Mouse (Mus musculus) midbrain, embryonic 15.5 days (tissue): ENCODE results near the gene Dmbx1. TPM values are rescaled to one million over a fixed set of nuclear protein-coding genes. Genes with fewer than 3 reads are reported as not detected.

ENCODE experiments used
- ATAC-seq: fragments of 200-750 bp; cut with Nextera tagmentation; replicated peaks from 2 replicates; pipeline ENCODE4 v1.8.0; 2017; ENCODE audit warnings: moderate TSS enrichment
- H3K27ac ChIP-seq: fragments of 300-500 bp; sonication (generic); 2 replicates; pipeline ENCODE4 v1.5.1; 2015; ENCODE audit warnings: mild to moderate bottlenecking, inconsistent platforms
- H3K27me3 ChIP-seq: fragments of 300-500 bp; sonication (generic); replicated peaks from 2 replicates; pipeline ENCODE4 v1.6.1; 2015; ENCODE audit warnings: inconsistent platforms
- H3K36me3 ChIP-seq: fragments of 300-500 bp; sonication (generic); replicated peaks from 2 replicates; pipeline ENCODE4 v1.6.1; 2015; ENCODE audit warnings: inconsistent platforms
- H3K4me1 ChIP-seq: fragments of 300-500 bp; sonication (generic); 2 replicates; pipeline ENCODE4 v1.6.1; 2015; ENCODE audit warnings: inconsistent platforms
- H3K4me2 ChIP-seq: fragments of 300-500 bp; sonication (generic); 2 replicates; pipeline ENCODE4 v1.6.1; 2015; ENCODE audit warnings: inconsistent platforms, mild to moderate bottlenecking, moderate library complexity
- H3K4me3 ChIP-seq: fragments of 300-500 bp; sonication (generic); 2 replicates; pipeline ENCODE4 v1.5.1; 2015; ENCODE audit warnings: mild to moderate bottlenecking, inconsistent platforms
- H3K9ac ChIP-seq: fragments of 300-500 bp; sonication (generic); 2 replicates; pipeline ENCODE4 v1.6.1; 2015; ENCODE audit warnings: mild to moderate bottlenecking, inconsistent platforms
- H3K9me3 ChIP-seq: fragments of 300-500 bp; sonication (generic); 2 replicates; pipeline ENCODE4 v1.6.1; 2016; ENCODE audit warnings: inconsistent platforms
- WGBS: fragments of 180-500 bp; shearing (Covaris S2); methylation state at CpG from one replicate; pipeline ENCODE4 v1.1.7; 2015; ENCODE audit warnings: mixed read lengths; 5-methylcytosine and 5-hydroxymethylcytosine counted together
- polyA plus RNA-seq: library from polyadenylated mRNA; unstranded; fragments of >200 nt; fragmentation: Nextera tagmentation; extraction: Ambion mirVana; gene quantifications from 2 replicates; pipeline ENCODE4 v1.2.1, GENCODE M21; 2015

Dmbx1 gene
- polyA plus RNA-seq, 1 experiment from 2014 or later: 12.7 TPM

DNA sequence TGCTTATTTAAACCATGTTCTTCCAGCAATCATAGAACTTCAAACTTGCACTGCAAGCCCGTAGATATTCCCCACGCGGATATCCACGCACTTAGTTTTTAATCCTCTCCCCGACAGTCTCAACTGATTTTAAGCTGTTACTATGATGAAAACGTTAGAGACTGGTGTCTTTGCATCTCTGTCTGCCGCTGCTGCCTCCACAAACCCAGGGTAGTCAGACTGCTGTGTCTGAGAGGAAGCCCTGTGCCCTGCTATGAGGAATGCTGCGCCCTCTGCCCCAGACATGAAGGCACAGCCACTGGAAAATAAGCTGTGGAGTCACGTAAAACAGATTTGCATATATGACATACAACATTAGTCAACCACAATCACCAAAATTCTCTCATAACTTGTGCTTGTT is 60.9 kb downstream of the Dmbx1 start:
- H3K9ac ChIP-seq: 0 out of 2 replicates have a peak overlapping the region, but pooled peaks have one; percentile 4
- H3K4me3 ChIP-seq: no peak overlapping the region
- peaks cover 51% of the 10 kb centered on the region for H3K4me1 ChIP-seq
- no peaks in the 10 kb centered on the region; the same call in 1 of the 2 replicates for H3K27me3 ChIP-seq
- ATAC-seq: no peak
- H3K9me3 ChIP-seq: no peaks in the 10 kb centered on the region
- 16% methylated on average over 9 of the region's 9 CpGs for WGBS
- peak overlapping the region; percentile 35; the same call in 1 of the 2 replicates for H3K4me2 ChIP-seq
- peak overlapping the region; percentile 74; the same call in 1 of the 2 replicates for H3K27ac ChIP-seq
- no peaks in the 10 kb centered on the region for H3K36me3 ChIP-seq

GRCm38 (mm10) chr4:115878216-115878678 is 61.5 kb downstream of the Dmbx1 start:
- no peaks in the 10 kb centered on the region for H3K36me3 ChIP-seq
- H3K4me1 ChIP-seq: peaks cover 51% of the 10 kb centered on the region
- peak; percentile 46 for ATAC-seq
- 2% methylated on average over 11 of the region's 11 CpGs for WGBS
- H3K27ac ChIP-seq: peak overlapping the region; percentile 74
- no peak overlapping the region for H3K4me3 ChIP-seq
- no peaks in the 10 kb centered on the region; the same call in 1 of the 2 replicates for H3K27me3 ChIP-seq
- H3K9me3 ChIP-seq: no peaks in the 10 kb centered on the region
- H3K4me2 ChIP-seq: peak overlapping the region; percentile 35
- 0 out of 2 replicates have a peak overlapping the region, but pooled peaks have one; percentile 4 for H3K9ac ChIP-seq

- Histone ChIP-seq H3K4me3 (no peak overlapping the region), H3K27ac (no peak overlapping the region), H3K9me3 (no peaks in the 10 kb centered on the region), H3K36me3 (no peaks in the 10 kb centered on the region), H3K4me1 (peaks cover 32% of the 10 kb centered on the region), H3K9ac (no peak overlapping the region), H3K27me3 (no peaks in the 10 kb centered on the region; the same call in 1 of the 2 replicates), H3K4me2 (no peak overlapping the region)
- 85% methylated on average over 3 of the region's 3 CpGs for WGBS
- no peak for ATAC-seq
Observed at GRCm38 (mm10) chr4:115873231-115873630, 66.5 kb downstream of the Dmbx1 start.

- WGBS: 13% methylated on average over 16 of the region's 16 CpGs
- H3K4me3 ChIP-seq: no peak overlapping the region
- H3K27me3 ChIP-seq: no peaks in the 10 kb centered on the region
- no peaks in the 10 kb centered on the region for H3K9me3 ChIP-seq
- peak overlapping the region; percentile 64 for H3K27ac ChIP-seq
- no peak overlapping the region for H3K9ac ChIP-seq
- no peaks in the 10 kb centered on the region for H3K36me3 ChIP-seq
- ATAC-seq: peak; percentile 68
- peaks cover 22% of the 10 kb centered on the region for H3K4me1 ChIP-seq
- no peak overlapping the region for H3K4me2 ChIP-seq
Observed at GRCm38 (mm10) chr4:115869512-115870210, 70.1 kb downstream of the Dmbx1 start.

Other genes with a start within 250 kb of the Dmbx1 start
- gene Efcab14, start 202.2 kb downstream of the Dmbx1 start, polyA plus RNA-seq: 16.3 and 17.5 TPM in 2 replicates
- 0.58 and 0.66 TPM in 2 replicates for gene Tex38, start 158.9 kb downstream of the Dmbx1 start, polyA plus RNA-seq
- 35.2 and 42.8 TPM in 2 replicates for gene Atpaf1, start 155.1 kb downstream of the Dmbx1 start, polyA plus RNA-seq
- 5.6 and 6.5 TPM in 2 replicates for gene Mob3c, start 111.8 kb downstream of the Dmbx1 start, polyA plus RNA-seq
- 25.9 and 27.5 TPM in 2 replicates for gene Mknk1, start 100.7 kb downstream of the Dmbx1 start, polyA plus RNA-seq
- 0.17 TPM in 1 of 2 replicates, not detected in the other for gene Kncn, start 55.5 kb downstream of the Dmbx1 start, polyA plus RNA-seq
- gene 6430628N08Rik, start 49.3 kb downstream of the Dmbx1 start, polyA plus RNA-seq: 0.27 and 0.28 TPM in 2 replicates
- gene Faah, start 78.0 kb upstream of the Dmbx1 start, polyA plus RNA-seq: 26.3 and 26.7 TPM in 2 replicates
- 12.3 and 13.5 TPM in 2 replicates for gene Nsun4, start 114.0 kb upstream of the Dmbx1 start, polyA plus RNA-seq
- 406 and 430 TPM in 2 replicates for gene Uqcrh, start 135.1 kb upstream of the Dmbx1 start, polyA plus RNA-seq
- 74.4 and 74.5 TPM in 2 replicates for gene Lrrc41, start 135.3 kb upstream of the Dmbx1 start, polyA plus RNA-seq
- 7.9 and 9.3 TPM in 2 replicates for gene Rad54l, start 183.8 kb upstream of the Dmbx1 start, polyA plus RNA-seq
- gene Pomgnt1, start 183.9 kb upstream of the Dmbx1 start, polyA plus RNA-seq: 70.5 and 72.4 TPM in 2 replicates
- 2.2 and 2.6 TPM in 2 replicates for gene Lurap1, start 211.4 kb upstream of the Dmbx1 start, polyA plus RNA-seq
- gene Tspan1, start 227.7 kb upstream of the Dmbx1 start, polyA plus RNA-seq: 0.22 and 0.26 TPM in 2 replicates
- gene 1700042G07Rik, start 233.4 kb upstream of the Dmbx1 start, polyA plus RNA-seq: not detected in 2 replicates
- gene Gm49337, start 233.5 kb upstream of the Dmbx1 start, polyA plus RNA-seq: not detected in 2 replicates